Mouse (Mus musculus) urinary bladder, adult 2 months (tissue): Measurements from ENCODE around the gene Orai3. TPM values are rescaled to one million over a fixed set of nuclear protein-coding genes. Genes with fewer than 3 reads are reported as not detected.

Source experiments
- DNase-seq: peaks from one replicate; pipeline ENCODE4 v3.0.0; 2022; ENCODE audit warnings: low spot score
- polyA plus RNA-seq: library from polyadenylated mRNA; depleted of rRNA; stranded (reverse); fragments of >200 nt; gene quantifications from 2 replicates; pipeline ENCODE4 v1.2.3, GENCODE M21; 2012

The Orai3 gene
- polyA plus RNA-seq, 1 experiment: 36.0 TPM

DNA sequence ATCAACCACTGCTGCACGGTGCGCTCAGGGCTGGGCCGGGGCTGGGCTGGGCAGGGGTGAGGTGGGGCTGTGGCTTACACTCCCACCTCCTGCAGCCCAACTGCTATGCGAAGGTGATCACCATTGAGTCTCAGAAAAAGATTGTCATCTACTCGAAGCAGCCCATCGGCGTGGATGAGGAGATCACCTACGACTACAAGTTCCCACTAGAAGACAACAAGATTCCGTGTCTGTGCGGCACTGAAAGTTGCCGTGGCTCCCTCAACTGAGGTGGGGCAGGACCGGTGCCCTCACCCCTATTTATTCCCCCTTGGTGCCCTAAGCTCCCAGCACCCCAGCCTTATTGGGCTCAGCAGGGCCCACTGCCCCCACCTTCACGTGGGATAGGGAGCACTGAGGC lies 29.6 kb downstream of the Orai3 start:
- DNase-seq: no peak

DNA sequence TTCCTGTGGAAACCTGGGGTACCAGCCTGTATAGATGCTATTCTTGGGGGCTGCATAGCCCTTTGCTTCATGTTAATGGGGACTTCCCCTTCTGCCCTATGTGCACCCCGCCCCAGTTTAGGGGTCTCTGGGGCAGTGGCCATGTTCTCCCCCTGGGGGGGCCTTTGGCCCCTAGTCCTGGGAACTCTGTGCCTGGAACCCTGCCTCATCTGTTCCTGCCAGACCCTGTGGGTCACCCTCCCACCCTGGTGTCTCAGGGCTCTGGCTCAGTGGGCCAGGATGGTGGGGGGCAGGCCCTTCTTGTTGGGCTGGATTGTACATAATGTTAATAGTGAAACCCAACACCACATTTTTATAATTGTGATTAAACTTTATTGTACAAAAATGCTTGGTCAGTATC lies 30.1 kb downstream of the Orai3 start:
- DNase-seq: no peak

DNA sequence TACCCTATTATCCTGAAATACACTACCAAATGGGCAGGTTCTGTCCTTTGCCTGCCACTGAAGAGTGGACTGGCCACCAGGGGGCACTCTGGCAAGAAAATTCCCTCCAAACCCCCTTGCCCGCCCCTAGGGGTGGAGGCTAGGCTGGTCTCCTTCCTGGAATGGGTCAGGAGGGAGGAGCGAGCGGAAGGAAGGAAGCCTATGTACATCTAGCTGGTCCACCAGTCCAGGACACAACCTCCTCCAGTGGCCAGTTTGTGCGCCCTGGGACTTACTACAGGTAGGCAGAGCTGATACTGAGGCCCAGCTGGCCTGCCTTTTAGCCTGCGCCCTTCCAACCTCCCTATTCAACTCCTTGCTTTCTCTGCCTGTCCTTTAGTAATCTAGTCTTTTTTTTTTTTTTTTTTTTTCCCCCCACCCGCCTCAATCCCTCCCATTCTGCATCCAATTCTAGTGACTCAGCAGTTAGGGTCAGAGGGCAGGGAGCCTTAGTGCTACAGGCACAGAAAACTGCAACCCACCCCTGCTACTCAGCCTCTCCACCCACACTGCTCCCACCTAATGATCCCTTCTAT lies 30.9 kb downstream of the Orai3 start, which contains the start of gene Hsd3b7:
TSS of gene Hsd3b7 (plus strand) at position 170 of the 575 bp plus-strand sequence.
- peak; percentile 91 for DNase-seq

DNA sequence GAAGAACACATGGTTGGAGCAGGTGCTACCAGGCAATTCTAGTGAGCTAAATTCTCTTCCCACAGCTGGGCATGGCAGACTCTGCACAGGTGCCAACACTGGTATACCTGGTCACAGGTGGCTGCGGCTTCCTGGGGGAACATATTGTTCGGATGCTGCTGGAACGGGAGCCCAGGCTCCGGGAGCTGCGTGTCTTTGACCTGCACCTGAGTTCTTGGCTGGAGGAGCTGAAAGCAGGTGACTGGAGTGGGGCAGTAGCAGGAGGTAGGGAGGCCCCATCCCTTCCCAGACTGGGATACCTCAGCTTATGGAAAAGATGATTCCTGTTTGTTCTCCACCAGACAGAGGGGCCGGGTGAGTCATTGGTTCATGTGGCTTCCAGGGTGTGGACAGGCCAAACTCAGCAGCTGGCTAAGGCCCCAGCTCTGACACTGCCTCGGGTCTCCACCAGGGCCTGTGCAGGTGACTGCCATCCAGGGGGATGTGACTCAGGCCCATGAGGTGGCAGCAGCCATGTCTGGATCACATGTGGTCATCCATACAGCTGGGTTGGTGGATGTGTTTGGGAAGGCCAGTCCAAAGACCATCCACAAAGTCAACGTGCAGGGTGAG lies 31.5 kb downstream of the Orai3 start:
- no peak for DNase-seq

DNA sequence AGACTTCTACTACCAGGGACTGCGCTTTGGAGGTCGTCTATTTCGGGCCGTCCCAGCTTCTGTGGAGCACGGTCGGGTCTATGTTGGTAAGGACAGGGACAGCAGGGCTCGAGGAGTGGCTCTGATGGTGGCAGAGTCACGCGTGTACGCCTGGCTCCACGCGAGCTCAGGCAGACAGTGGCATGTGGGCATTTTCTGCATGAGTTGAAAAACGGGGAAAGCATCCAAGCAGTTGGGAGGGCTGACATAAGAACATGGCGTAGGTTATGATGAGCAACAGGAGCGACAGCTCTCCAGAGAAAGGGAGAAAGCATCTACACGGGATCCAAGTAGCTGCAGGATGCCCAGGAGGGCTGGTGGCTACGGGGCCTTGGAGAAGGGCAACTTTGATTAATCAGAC lies 32.7 kb downstream of the Orai3 start:
- no peak for DNase-seq

DNA sequence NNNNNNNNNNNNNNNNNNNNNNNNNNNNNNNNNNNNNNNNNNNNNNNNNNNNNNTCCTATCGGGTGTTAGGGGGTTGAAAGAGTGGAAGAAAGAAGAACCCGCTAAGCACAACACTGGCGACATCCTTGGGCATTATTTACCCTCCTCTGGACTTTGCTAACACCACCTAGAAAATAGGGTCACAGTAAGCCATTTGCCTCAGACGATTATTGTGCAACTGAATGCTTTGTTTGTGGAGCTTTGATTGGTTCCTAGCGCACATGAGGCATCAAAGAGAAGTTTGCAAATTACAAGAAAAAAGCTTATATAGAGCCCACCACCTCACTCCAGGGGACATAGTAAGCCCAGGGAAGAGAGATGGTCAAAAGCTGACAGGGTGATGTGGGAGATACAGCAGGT lies 39.2 kb downstream of the Orai3 start:
- DNase-seq: no peak

DNA sequence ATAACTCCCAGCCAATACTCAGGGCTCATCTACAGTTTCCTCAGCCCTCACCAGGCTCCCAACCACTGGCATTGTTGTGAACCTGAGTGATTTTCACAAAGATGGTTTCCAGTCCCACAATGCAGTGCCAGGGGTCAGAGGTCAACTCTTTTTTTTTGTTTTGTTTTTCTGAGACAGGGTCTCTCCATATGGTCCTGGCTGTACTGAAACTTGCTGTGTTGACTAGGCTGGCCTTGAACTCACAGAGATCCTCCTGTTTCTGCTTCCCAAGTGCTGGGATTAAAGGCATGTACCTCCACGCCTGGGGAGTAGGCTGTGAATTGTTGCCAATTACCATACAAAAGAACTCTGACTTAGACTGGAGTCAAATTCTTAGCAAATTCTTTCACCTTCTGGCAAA lies 40.2 kb downstream of the Orai3 start:
- no peak for DNase-seq

DNA sequence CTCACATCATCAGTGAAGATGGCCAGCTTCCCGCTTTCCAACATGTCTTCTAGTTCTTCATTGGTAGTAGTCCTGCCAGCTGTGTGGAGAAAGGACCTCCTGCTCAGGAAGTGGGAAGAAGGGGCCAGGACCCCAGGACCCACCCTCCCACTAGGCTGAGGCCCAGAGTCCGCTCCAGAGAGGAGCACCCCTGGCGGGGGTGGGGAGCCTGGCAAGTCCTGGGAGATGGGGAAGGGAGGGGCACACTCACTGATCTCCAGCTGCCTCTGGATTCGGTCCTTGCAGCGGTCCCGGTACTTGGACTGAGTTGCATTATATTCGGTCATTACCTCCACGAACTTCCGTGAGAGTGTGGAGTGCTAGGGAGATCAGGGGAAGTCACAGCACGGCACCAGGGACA lies 41.0 kb downstream of the Orai3 start:
- no peak for DNase-seq

DNA sequence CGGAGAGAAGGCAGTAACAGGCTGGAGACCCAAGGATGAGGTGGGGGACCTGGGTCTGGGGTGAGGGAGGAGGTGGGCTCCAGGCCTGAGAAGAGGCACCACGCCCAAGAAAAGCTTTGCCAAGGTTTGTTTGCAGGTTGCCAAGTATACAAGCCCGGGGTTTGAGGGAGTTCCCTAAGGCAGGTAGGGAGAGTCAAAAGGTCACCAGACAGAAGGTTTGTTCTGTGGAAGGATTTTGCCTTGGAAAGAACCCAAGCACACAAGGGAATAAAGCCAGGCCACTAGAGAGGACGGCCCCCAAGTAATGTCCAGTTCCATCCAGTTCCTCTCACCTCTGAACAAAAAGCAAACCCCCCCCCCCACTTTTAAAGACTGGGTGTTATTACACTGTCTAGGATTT lies 41.6 kb downstream of the Orai3 start:
- no peak for DNase-seq

DNA sequence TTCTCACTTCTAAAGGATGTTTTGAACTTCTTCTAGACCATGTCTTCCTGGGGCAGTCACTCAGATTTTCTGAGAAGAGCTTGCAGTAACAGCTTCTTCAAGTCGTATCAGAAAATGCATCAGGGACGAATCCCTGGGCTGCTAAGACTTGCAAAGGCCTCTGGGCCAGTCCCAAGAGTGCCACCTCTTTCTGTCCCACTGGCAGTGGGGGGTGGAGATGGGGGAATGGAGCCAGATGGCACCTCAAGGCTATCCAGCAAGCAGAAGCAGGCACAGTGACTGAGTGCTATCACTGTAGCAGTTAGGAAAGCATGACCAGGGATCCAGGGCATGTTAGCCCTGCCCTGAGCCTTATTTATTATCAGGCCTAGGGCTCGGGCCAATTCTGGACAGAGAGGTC lies 42.7 kb downstream of the Orai3 start:
- DNase-seq: no peak

DNA sequence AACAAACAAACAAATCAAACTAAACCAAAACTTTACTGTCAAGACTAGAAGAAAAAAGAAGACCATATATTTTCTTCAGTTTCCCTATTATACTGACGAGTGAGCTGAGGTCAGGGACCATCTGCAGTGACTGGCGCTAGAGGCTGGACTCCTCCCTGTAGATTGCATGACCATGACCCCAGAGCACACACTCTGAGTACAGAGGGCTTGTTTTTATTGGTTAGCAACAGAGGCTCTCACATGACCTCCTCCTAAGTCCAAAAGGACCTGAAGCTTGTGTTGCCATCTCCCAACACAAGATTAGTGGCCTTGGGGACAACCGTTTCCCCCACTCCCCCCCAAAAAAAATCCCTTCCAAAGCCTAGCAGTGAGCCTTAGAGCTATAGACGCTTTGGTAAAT lies 44.2 kb downstream of the Orai3 start:
- DNase-seq: no peak

DNA sequence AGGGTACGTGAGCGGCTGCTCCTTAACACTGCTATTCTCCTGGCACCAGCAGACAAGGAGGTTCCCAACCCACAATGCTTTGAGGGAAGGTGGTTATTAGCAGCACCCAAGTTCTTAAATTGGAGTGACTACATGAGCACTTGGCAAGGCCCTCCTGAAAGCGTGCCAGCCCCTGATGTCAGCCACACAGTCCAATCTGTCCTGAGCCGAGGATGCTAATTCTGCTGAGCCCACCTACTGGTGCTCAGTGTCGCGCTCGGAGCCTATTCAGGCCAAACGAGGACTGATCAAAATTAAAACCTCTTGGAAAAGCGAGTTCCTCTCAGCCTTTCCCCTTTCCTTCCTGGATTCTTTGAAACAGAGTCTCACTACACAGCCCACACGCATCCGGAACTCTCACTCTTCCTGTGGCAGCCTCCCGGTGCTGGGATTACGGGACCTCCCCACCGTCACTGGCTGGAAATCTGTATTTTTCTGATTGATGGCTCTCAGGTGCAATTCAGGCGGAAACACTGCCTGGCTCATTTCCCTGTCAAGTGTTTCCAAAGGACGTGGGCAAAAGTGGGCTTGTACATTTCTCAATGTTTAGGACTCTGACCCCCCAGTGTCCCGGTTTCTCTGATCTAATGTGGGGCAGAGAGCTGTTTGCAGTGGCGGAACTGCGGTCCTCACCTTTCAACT lies 44.8 kb downstream of the Orai3 start:
- no peak for DNase-seq

DNA sequence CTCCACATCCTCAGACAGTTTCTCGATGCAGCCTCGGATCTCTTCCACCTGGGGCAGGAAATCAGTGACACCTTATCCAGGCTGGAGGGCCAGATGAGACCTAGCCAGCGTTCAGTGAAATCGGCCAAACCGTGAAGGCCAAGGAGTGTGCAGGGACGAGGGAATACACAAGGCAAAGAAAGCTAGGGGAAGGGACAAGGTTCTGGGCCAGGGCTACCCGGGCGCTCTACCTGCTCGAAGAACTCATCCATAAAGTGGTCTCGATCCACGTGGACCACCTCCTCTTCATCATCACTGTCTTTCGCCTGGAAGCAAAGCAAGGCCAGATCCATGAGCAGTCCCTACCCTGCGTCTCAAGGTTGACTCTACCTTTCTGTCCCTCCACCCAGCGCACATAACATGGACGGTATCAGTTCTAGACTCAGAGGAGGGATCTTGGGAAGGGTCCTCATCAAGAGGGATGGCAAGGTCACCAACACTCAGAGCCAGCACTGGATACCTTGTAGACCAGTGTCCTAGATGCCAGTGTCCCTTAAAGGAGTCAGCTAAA lies 45.6 kb downstream of the Orai3 start:
- DNase-seq: no peak

DNA sequence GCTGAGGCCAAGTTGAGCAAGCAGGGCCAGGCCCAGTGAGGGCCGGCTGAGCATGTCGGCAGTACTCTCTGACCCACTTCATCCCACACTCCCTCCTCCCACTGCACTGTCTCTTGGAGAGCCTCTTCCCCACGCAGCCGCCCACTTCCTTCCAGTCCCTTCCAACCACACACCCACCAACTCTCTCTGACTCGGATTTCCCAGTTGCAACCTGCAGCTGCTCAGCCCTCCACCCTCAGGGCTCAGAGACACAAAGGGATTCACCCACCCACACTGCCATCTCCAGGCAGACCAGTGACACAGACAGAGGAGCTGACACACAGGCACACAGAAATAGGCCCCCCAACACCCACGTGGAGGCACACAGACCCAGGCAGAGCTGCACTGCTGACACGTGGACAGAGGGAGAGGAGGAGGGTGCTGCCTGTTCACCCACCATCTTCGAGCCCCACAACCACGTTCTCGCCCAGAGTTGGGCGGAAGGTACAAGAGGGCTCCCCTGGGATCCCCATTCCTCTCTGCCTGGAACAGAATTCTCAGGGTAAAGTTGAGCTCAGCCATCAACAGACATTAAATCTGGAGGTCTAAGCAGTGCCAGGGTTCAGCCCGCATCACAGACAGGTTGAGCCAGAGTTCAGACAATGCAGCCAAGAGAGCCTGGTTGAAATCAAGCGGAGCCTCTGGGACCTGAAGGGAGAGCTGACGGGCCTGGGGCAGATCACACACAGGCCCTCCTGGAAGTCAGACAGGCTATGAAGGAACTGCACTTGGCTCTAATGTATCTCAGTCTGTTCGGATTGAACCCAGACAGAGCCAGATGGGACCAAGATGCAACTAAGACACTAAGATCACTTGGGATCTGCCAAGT lies 46.6 kb downstream of the Orai3 start:
- DNase-seq: no peak

DNA sequence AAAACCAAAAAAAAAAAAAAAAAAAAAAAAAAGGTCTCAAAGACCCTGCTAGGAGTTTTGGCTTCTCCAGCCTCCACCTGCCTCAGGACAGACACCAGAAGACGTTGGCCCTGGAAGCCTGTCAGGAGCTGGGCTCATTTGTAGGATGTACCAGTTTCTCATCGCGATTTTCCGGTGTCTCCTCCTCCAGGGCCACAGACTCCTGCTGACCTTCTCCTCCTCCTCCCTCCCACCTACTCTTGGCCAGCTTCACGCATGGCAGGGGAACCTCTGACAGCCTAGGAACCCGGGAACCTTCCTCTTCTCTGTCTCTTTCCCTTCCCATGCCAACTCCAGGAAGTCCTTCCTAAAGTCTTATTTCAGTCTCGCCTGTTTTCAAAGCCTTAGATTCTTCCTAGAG lies 47.4 kb downstream of the Orai3 start:
- DNase-seq: no peak

DNA sequence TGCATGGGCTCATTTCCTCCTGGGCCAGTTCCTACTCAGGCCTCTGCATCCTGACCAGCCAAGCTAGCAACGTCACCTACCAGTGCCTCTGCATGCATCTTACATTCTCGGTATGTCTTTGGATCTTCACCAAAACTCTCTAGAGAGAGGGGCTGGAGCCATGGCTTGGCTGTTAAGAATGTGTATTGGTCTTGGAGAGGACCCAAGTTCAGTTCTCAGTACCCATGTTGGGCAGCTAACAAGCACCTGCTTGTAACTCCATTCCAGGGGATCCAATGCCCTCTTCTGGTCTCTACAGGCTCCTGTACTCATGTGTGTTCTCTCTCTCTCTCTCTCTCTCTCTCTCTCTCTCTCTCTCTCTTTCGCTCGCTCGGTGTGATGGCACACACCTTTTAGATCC lies 48.2 kb downstream of the Orai3 start:
- no peak for DNase-seq

DNA sequence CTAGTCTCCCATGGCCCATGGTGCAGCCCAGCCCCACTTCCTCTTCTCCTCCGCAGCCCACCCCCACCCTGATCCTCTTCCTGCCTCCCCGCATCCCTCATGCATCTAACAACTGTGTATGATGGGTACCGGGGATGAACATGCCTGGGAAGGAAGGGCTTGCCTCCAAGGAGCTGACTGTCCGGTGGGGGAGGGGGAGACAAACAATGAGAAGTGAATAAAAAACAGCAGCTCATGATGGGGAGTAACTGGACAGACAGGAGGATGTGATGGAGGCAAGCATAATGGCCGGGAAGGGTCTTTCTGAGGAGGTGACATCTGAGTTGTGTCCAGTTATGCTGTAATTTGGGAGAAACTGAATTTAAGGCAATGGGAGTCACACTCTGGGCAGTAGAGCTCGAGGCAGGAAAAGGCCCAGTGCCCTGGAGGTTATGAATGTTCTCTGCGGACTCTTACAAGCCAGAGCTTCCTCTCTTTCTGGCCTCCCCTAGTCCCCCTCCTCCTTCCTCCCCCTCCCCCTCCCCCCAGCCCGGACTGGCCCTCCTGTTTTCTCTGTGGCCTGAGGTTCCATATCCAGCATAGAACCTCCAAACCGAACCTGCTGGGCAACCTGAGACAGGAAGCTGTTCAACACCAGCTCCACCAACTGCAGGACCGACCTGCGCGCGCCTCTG lies 51.4 kb downstream of the Orai3 start:
- no peak for DNase-seq

DNA sequence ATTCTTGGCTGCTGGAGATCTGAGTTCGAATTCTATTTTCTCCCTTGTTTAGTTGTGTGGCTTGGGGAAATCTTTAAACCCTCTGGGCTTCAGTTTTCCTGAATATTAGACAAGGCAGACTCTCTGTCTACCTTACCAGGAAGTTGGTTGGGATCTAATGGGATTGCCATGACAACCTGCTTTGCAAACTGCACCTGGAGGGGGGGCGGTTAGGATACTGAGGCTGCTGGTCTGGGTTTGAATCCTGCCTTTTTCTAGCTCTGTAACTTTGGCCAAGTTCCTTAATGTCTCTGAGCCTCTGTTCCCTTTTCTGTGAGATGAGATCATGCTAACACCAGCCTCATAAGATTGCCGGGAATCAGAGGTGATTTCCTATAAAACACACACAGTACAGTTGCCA lies 52.9 kb downstream of the Orai3 start:
- DNase-seq: no peak

DNA sequence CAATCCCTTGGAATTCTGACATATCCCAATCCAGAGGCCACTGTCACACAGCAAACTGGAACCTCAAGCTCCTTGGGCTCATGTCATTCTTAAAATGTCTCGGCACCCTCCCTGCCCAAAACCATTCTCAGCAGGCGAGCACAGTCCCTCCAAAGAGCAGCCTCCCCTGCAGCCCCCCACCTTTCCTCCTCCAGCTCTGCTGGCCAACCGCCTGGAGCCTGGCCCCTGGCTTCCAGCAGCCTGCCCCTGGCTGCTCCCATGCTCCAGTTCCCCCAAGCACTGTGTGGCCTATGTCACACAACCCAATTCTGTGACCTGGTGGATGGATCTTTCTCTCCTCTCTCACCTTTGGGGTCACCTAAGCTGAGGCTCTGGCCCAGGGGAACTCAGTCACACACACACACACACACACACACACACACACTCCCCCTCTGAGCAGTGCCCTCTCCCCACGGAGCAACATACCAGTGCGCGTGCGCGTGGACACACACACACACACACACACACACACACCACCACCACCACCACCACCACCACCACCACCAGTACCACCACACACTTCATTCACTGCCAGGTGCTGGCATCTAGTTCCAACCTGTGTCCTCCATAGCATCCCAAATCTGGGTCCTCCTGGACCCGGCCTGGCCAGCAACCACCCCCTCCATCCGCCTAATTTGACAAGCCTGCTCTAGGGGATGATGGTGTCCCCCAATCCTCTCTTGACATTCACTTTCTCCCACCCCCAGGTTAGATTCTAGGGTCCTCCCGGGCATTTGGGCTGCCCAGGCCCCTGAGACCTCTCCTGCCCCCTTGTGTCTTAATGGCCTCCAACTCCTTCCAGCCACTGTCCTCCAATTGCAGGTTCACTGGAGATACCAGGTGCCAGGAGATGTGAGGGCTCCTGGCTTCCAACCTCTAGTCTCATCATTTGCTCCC lies 53.9 kb downstream of the Orai3 start:
- no peak for DNase-seq

DNA sequence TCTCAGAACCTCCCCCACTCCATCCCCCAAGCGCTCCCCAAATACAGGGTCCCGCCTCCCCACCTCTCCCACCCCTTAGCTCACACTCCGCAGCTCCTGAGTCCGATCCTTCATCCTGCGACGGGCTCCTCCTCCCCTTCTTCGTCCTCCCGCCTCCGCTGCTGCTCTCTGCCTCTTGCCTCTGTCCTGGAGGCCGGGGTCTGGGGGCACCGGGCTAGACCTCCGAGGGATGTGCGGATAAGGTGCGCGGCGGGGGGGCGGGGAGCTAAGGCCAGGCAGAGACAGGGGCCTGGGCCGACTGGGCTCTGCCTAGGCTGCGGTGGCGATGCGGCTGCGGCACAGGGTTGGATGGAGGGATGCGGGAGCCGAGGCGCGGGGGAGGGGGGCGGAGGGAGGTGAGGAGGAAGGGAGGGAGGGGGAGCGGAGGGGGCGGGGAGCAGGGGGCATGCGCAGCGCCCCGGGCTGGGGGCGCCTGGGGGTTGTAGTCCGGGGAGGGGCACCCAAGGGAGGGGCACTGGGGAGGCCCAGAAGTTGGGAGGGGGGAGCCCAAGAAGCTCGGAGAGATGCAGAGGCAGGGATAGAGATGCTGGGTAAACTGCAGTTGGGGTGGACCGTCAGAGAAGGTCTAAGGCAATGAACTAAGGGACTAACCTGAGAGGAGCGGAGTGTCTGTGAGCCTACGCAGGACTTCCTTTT lies 54.7 kb downstream of the Orai3 start, which contains the start of the genes Stx4a and Stx1b:
TSS of gene Stx4a (plus strand) at position 119 of the 696 bp plus-strand sequence.
TSS of gene Stx1b (minus strand) at position 374 of the 696 bp plus-strand sequence.
- no peak for DNase-seq
